Mouse (Mus musculus): ENCODE results near the gene Ppp1r11. TPM values are rescaled to one million over a fixed set of nuclear protein-coding genes. Genes with fewer than 3 reads are reported as not detected.

Ppp1r11 gene
- polyA plus RNA-seq, 1 experiment from 2014 or later = 121 TPM

DNA sequence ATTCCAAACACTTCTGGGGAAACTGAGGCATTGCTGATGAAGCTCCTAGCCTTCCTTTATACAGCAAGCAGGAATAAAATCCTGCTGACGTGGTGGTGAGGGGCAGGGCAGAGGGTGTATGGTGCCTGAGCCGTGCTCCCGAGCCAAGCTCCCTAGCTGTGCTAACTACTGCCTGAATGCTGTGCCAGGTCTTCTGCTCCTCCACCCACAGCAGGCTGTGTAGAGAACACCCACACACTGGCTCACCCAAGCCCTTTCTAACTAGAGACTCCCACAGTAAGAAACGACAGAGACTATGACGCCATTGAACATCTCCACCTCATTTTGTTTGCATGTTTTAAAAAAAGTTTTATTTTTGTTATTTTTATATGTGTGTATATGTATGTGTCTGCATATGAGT is 51.5 kb downstream of the Ppp1r11 start:
- Histone ChIP-seq H3K9me3 (no peaks in the 10 kb centered on the region), H3K4me3 (no peak overlapping the region), H3K27me3 (ENCODE audit: insufficient read depth, poor library complexity, severe bottlenecking) (no peaks in the 10 kb centered on the region), H3K27ac (no peak overlapping the region), H3K36me3 (no peaks in the 10 kb centered on the region), H3K4me1 (no peaks in the 10 kb centered on the region)
- 72% methylated on average over 5 of the region's 5 CpGs for WGBS
- no peak for DNase-seq (ENCODE audit: low spot score)

DNA sequence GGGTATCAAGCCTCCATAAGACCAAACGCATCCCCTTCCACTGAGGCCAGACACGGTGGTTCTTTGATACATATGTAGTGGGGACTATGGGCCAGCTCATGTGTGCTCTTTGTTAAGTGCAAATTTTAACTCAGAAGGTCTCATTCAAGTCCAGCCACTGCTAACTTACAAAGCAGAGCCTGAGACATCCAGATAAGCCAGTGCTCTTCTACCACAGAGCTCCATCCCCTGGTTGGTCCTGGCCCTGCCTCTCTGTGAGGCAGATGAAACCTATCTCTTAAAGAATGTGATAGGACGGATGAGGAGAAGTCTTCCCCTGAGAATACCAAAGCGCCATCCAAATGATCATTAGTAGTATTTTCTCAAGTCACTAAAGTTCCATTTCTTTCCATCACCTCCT is 52.2 kb downstream of the Ppp1r11 start:
- no peak overlapping the region for H3K27ac ChIP-seq
- H3K4me3 ChIP-seq = no peak overlapping the region
- H3K9me3 ChIP-seq = no peaks in the 10 kb centered on the region
- H3K4me1 ChIP-seq = no peaks in the 10 kb centered on the region
- WGBS = 77% methylated on average over 4 of the region's 4 CpGs
- H3K27me3 ChIP-seq (ENCODE audit: insufficient read depth, poor library complexity, severe bottlenecking) = no peaks in the 10 kb centered on the region
- no peaks in the 10 kb centered on the region for H3K36me3 ChIP-seq
- no peak for DNase-seq (ENCODE audit: low spot score)

Other genes with a start within 250 kb of the Ppp1r11 start
- gene H2-M10.5, start 178.8 kb downstream of the Ppp1r11 start, polyA plus RNA-seq (2016; fragmentation: Nextera tagmentation; extraction: Ambion mirVana) = not detected in 2 replicates
- not detected in 2 replicates for gene H2-M10.6, start 139.6 kb downstream of the Ppp1r11 start, polyA plus RNA-seq (2016; fragmentation: Nextera tagmentation; extraction: Ambion mirVana)
- gene Trim26, start 114.6 kb downstream of the Ppp1r11 start, polyA plus RNA-seq (2016; fragmentation: Nextera tagmentation; extraction: Ambion mirVana) = 27.1 and 30.4 TPM in 2 replicates
- gene Trim15, start 84.5 kb downstream of the Ppp1r11 start, polyA plus RNA-seq (2016; fragmentation: Nextera tagmentation; extraction: Ambion mirVana) = 0.20 TPM in 1 of 2 replicates, not detected in the other
- 18.6 and 21.5 TPM in 2 replicates for gene Trim10, start 82.2 kb downstream of the Ppp1r11 start, polyA plus RNA-seq (2016; fragmentation: Nextera tagmentation; extraction: Ambion mirVana)
- not detected in 2 replicates for gene Trim40, start 61.6 kb downstream of the Ppp1r11 start, polyA plus RNA-seq (2016; fragmentation: Nextera tagmentation; extraction: Ambion mirVana)
- gene Trim31, start 53.6 kb downstream of the Ppp1r11 start, polyA plus RNA-seq (2016; fragmentation: Nextera tagmentation; extraction: Ambion mirVana) = not detected in 2 replicates
- gene Rnf39, start 8.8 kb downstream of the Ppp1r11 start, polyA plus RNA-seq (2016; fragmentation: Nextera tagmentation; extraction: Ambion mirVana) = not detected in 2 replicates
- 45.2 and 55.4 TPM in 2 replicates for gene Znrd1, start 6.8 kb upstream of the Ppp1r11 start, polyA plus RNA-seq (2016; fragmentation: Nextera tagmentation; extraction: Ambion mirVana)
- 7.7 and 10.3 TPM in 2 replicates for gene Znrd1as, start 6.9 kb upstream of the Ppp1r11 start, polyA plus RNA-seq (2016; fragmentation: Nextera tagmentation; extraction: Ambion mirVana)
- 0.19 and 0.32 TPM in 2 replicates for gene 2410137M14Rik, start 29.5 kb upstream of the Ppp1r11 start, polyA plus RNA-seq (2016; fragmentation: Nextera tagmentation; extraction: Ambion mirVana)
- 0.27 and 0.39 TPM in 2 replicates for gene H2-M5, start 37.8 kb upstream of the Ppp1r11 start, polyA plus RNA-seq (2016; fragmentation: Nextera tagmentation; extraction: Ambion mirVana)
- gene Zfp57, start 49.4 kb upstream of the Ppp1r11 start, polyA plus RNA-seq (2016; fragmentation: Nextera tagmentation; extraction: Ambion mirVana) = 65.9 and 84.5 TPM in 2 replicates
- 0.10 and 0.14 TPM in 2 replicates for gene Mog, start 71.7 kb upstream of the Ppp1r11 start, polyA plus RNA-seq (2016; fragmentation: Nextera tagmentation; extraction: Ambion mirVana)
- 5.8 and 9.6 TPM in 2 replicates for gene Gabbr1, start 94.2 kb upstream of the Ppp1r11 start, polyA plus RNA-seq (2016; fragmentation: Nextera tagmentation; extraction: Ambion mirVana)
- gene Olfr90, start 136.8 kb upstream of the Ppp1r11 start, polyA plus RNA-seq (2016; fragmentation: Nextera tagmentation; extraction: Ambion mirVana) = not detected in 2 replicates
- gene Olfr91, start 146.5 kb upstream of the Ppp1r11 start, polyA plus RNA-seq (2016; fragmentation: Nextera tagmentation; extraction: Ambion mirVana) = 0.15 TPM in 1 of 2 replicates, not detected in the other
- not detected in 2 replicates for gene Olfr92, start 168.3 kb upstream of the Ppp1r11 start, polyA plus RNA-seq (2016; fragmentation: Nextera tagmentation; extraction: Ambion mirVana)
- not detected in 2 replicates for gene Olfr93, start 209.8 kb upstream of the Ppp1r11 start, polyA plus RNA-seq (2016; fragmentation: Nextera tagmentation; extraction: Ambion mirVana)
- not detected in 2 replicates for gene Ubd, start 242.2 kb upstream of the Ppp1r11 start, polyA plus RNA-seq (2016; fragmentation: Nextera tagmentation; extraction: Ambion mirVana)
- not detected in 2 replicates for gene Olfr94, start 249.3 kb upstream of the Ppp1r11 start, polyA plus RNA-seq (2016; fragmentation: Nextera tagmentation; extraction: Ambion mirVana)

Measured in heart, embryonic 10.5 days (tissue).